ENCODE assay signal across 9 mouse cellular contexts in genomic region chr3:37919450-37920156, GRCm38 (mm10).
A peak's percentile ranks its signal among the peaks of the same experiment; 100 is the strongest.
DNase-seq lines count a peak whose midpoint lies in the region; ATAC-seq and TF ChIP-seq lines count a peak whose summit lies in the region.
"Had no signal": no experiment of that assay in that cellular context is flagged by ENCODE, and none has a peak within 500 bp of the region (broad histone marks: within the 10 kb centered on the region; RNA-seq: fewer than 3 reads in every experiment).

No protein-coding gene starts in this region.

- H3K4me3 ChIP-seq in kidney, adult 2 months (ENCODE audit: insufficient read depth, low read depth, low read length): no peak overlapping the region
- H3K4me3 ChIP-seq: embryonic facial prominence, embryonic 13.5 days had no signal

- 0 out of 2 replicates have a peak, but pooled peaks have one; percentile 3 for TF ChIP-seq CTCF in kidney, adult 2 months (conservative IDR thresholded peaks at IDR 0.05; ENCODE audit: insufficient read depth, insufficient read length, low read depth, low read length)

- peak overlapping the region; percentile 71; the same call in 1 of the 2 replicates for H3K27ac ChIP-seq in kidney, adult 2 months (ENCODE audit: insufficient read depth, low read depth, low read length)
- H3K27ac ChIP-seq: embryonic facial prominence, embryonic 13.5 days had no signal

- DNase-seq in kidney, adult 2 months: peak; percentile 35
- no peak for DNase-seq in kidney, adult 18-20 months
- DNase-seq in thymus, postnatal 4 days: peak; percentile 20
- no peak for DNase-seq in thymus, postnatal 25 days
- no peak for DNase-seq in left cerebral cortex, adult 9 months (ENCODE audit: low spot score in 2 of 2)
- DNase-seq: layer of hippocampus, adult 9-11 months had no signal

- 63% methylated on average over 4 of the region's 4 CpGs for whole genome bisulfite sequencing in kidney, adult 2 months

- no peak for TF ChIP-seq POLR2A in kidney, adult 2 months (IDR thresholded peaks at IDR 0.05; ENCODE audit: low read depth, low read length)

- peak; percentile 50 for ATAC-seq in inflammation-experienced regulatory T-cells, adult 6 months
- ATAC-seq in cerebellum, adult (ENCODE audit: insufficient number of reproducible peaks, low FRiP score, low TSS enrichment): no peak

- no peaks in the 10 kb centered on the region for H3K4me1 ChIP-seq in kidney, adult 2 months (ENCODE audit: control insufficient read depth, insufficient read depth, low read length)

- no peaks in the 10 kb centered on the region for H3K27me3 ChIP-seq in kidney, adult 2 months (replicated peaks; ENCODE audit: control insufficient read depth, insufficient read depth, low read length)
- H3K27me3 ChIP-seq: embryonic facial prominence, embryonic 13.5 days had no signal

- H3K36me3 ChIP-seq in kidney, adult 2 months (ENCODE audit: control insufficient read depth, insufficient read depth, low read length): no peaks in the 10 kb centered on the region
- H3K36me3 ChIP-seq: embryonic facial prominence, embryonic 13.5 days had no signal

Comparison
In these comparisons a context has a peak if more than half of its experiments do, and no peak if none do; other contexts are left out.
1. DNase-seq: peak in kidney, adult 2 months (single experiment) and thymus, postnatal 4 days (single experiment); none in kidney, adult 18-20 months (single experiment), thymus, postnatal 25 days (single experiment) and left cerebral cortex, adult 9 months (0 of 2).